Mouse (Mus musculus): Measurements from ENCODE around the gene Hspa2.

Hspa2 gene

GRCm38 (mm10) chr12:76403886-76404537 is at the start of gene Hspa2:
Gene Hspa2, plus strand, starts transcription at chr12:76404176.
- DNase-seq, result peak; percentile 100

- no peak for DNase-seq
These were observed 43.1 kb upstream of the Hspa2 start for GRCm38 (mm10) chr12:76360868-76361267.

- peak; percentile 33 for DNase-seq
These were observed 42.3 kb upstream of the Hspa2 start for GRCm38 (mm10) chr12:76361405-76362302.

- DNase-seq, result peak; percentile 49
These were observed 41.7 kb upstream of the Hspa2 start for GRCm38 (mm10) chr12:76362303-76362676.

- DNase-seq, result no peak
These were observed 37.7 kb upstream of the Hspa2 start for GRCm38 (mm10) chr12:76366276-76366675.

GRCm38 (mm10) chr12:76367096-76367995 is 36.6 kb upstream of the Hspa2 start:
- DNase-seq, result peak; percentile 62

GRCm38 (mm10) chr12:76368201-76368789 is 35.7 kb upstream of the Hspa2 start:
- peak; percentile 33 for DNase-seq

GRCm38 (mm10) chr12:76368790-76369205 is 35.2 kb upstream of the Hspa2 start:
- DNase-seq, result no peak

- peak; percentile 74 for DNase-seq
These were observed 34.6 kb upstream of the Hspa2 start, which contains the start of gene Zbtb25 for GRCm38 (mm10) chr12:76369206-76369977. Gene Zbtb25, minus strand, starts transcription at chr12:76369602.

GRCm38 (mm10) chr12:76369978-76370830 is 33.8 kb upstream of the Hspa2 start, which contains the start of gene Zbtb1:
Gene Zbtb1, plus strand, starts transcription at chr12:76370266.
- DNase-seq, result peak; percentile 86

GRCm38 (mm10) chr12:76370831-76371571 is 33.0 kb upstream of the Hspa2 start:
- peak; percentile 84 for DNase-seq

- DNase-seq, result no peak
These were observed 31.9 kb upstream of the Hspa2 start for GRCm38 (mm10) chr12:76372046-76372445.

- DNase-seq, result peak; percentile 54
These were observed 30.8 kb upstream of the Hspa2 start for GRCm38 (mm10) chr12:76372881-76373818.

- DNase-seq, result no peak
These were observed 30.0 kb upstream of the Hspa2 start for GRCm38 (mm10) chr12:76373991-76374390.

GRCm38 (mm10) chr12:76374911-76375310 is 29.1 kb upstream of the Hspa2 start:
- no peak for DNase-seq

- no peak for DNase-seq
These were observed 28.5 kb upstream of the Hspa2 start for GRCm38 (mm10) chr12:76375506-76375905.

GRCm38 (mm10) chr12:76376649-76377048 is 27.3 kb upstream of the Hspa2 start:
- peak; percentile 61 for DNase-seq

GRCm38 (mm10) chr12:76377059-76377458 is 26.9 kb upstream of the Hspa2 start:
- DNase-seq, result no peak

GRCm38 (mm10) chr12:76377726-76378125 is 26.2 kb upstream of the Hspa2 start:
- DNase-seq, result no peak
